Mouse (Mus musculus) embryonic facial prominence, embryonic 12.5 days (tissue): ENCODE results near the gene Ceacam10. TPM values are rescaled to one million over a fixed set of nuclear protein-coding genes. Genes with fewer than 3 reads are reported as not detected.
"Not testable (repeated sequence)": the region's sequence is repeated elsewhere in the genome, so short reads cannot be mapped to it uniquely, and the experiment has no call there.

ENCODE experiments used
- ATAC-seq: fragments of 200-750 bp; cut with Nextera tagmentation; 2 replicates; pipeline ENCODE4 v1.8.0; 2017; ENCODE audit not compliant: insufficient number of reproducible peaks, insufficient read depth, low FRiP score, low TSS enrichment
- H3K27ac ChIP-seq: fragments of 300-500 bp; sonication (generic); 2 replicates; pipeline ENCODE4 v1.5.1; 2016; ENCODE audit warnings: mild to moderate bottlenecking
- H3K27me3 ChIP-seq: fragments of 300-500 bp; sonication (generic); 2 replicates; pipeline ENCODE4 v1.6.1; 2016; ENCODE audit warnings: mild to moderate bottlenecking, moderate library complexity
- H3K36me3 ChIP-seq: fragments of 300-500 bp; sonication (generic); 2 replicates; pipeline ENCODE4 v1.6.1; 2016; ENCODE audit warnings: mild to moderate bottlenecking
- H3K4me1 ChIP-seq: fragments of 300-500 bp; sonication (generic); 2 replicates; pipeline ENCODE4 v1.6.1; 2016
- H3K4me2 ChIP-seq: fragments of 300-500 bp; sonication (generic); replicated peaks from 2 replicates; pipeline ENCODE4 v1.6.1; 2016; ENCODE audit warnings: mild to moderate bottlenecking, moderate library complexity
- H3K4me3 ChIP-seq: fragments of 300-500 bp; sonication (generic); 2 replicates; pipeline ENCODE4 v1.5.1; 2016; ENCODE audit warnings: mild to moderate bottlenecking
- H3K9ac ChIP-seq: fragments of 300-500 bp; sonication (generic); 2 replicates; pipeline ENCODE4 v1.6.1; 2016; ENCODE audit warnings: mild to moderate bottlenecking, moderate library complexity
- H3K9me3 ChIP-seq: fragments of 300-500 bp; sonication (generic); 2 replicates; pipeline ENCODE4 v1.6.1; 2016; ENCODE audit warnings: mild to moderate bottlenecking, moderate library complexity
- WGBS: fragments of 180-500 bp; shearing (Covaris S2); methylation state at CpG from one replicate; pipeline ENCODE4 v1.1.7; 2016; 5-methylcytosine and 5-hydroxymethylcytosine counted together
- polyA plus RNA-seq: library from polyadenylated mRNA; unstranded; fragments of >200 nt; fragmentation: Nextera tagmentation; extraction: Ambion mirVana; gene quantifications from 2 replicates; pipeline ENCODE4 v1.2.1, GENCODE M21; 2016

Gene Ceacam10
- 0.38 TPM in 1 of 2 replicates, not detected in the other for polyA plus RNA-seq

- ATAC-seq, H3K4me3 ChIP-seq, H3K4me2 ChIP-seq, H3K9ac ChIP-seq, H3K9me3 ChIP-seq, H3K27me3 ChIP-seq, H3K4me1 ChIP-seq, H3K36me3 ChIP-seq, H3K27ac ChIP-seq: not testable (repeated sequence)
- WGBS, result 41% methylated on average over 4 of the region's 4 CpGs
Measured at GRCm38 (mm10) chr7:24776918-24777317, at the start of gene Ceacam10. Ceacam10 (plus strand) TSS chr7:24777206.

GRCm38 (mm10) chr7:24735970-24736670, 40.9 kb upstream of the Ceacam10 start:
- WGBS, result 15% methylated on average over 17 of the region's 17 CpGs
- Histone ChIP-seq H3K9me3 (no peaks in the 10 kb centered on the region), H3K27me3 (no peaks in the 10 kb centered on the region), H3K36me3 (no peaks in the 10 kb centered on the region), H3K4me3 (no peak overlapping the region), H3K4me2 (peak overlapping the region; percentile 27), H3K27ac (no peak overlapping the region), H3K9ac (0 out of 2 replicates have a peak overlapping the region, but pooled peaks have one; percentile 0), H3K4me1 (0 out of 2 replicates have a peak, but pooled peaks cover 9% of the 10 kb centered on the region)
- ATAC-seq, result no peak

- Histone ChIP-seq H3K9ac (no peak overlapping the region), H3K27me3 (no peaks in the 10 kb centered on the region), H3K4me2 (no peak overlapping the region), H3K4me3 (no peak overlapping the region), H3K36me3 (no peaks in the 10 kb centered on the region), H3K9me3 (no peaks in the 10 kb centered on the region), H3K27ac (0 out of 2 replicates have a peak overlapping the region, but pooled peaks have one; percentile 50), H3K4me1 (0 out of 2 replicates have a peak, but pooled peaks cover 6% of the 10 kb centered on the region)
- ATAC-seq, result no peak
- WGBS, result 43% methylated on average over 4 of the region's 4 CpGs
Measured at GRCm38 (mm10) chr7:24750695-24751094, 26.3 kb upstream of the Ceacam10 start.

- no peak for ATAC-seq
- WGBS, result 62% methylated on average over 2 of the region's 2 CpGs
- no peak overlapping the region for H3K9ac ChIP-seq
- no peak overlapping the region for H3K4me3 ChIP-seq
- H3K4me1 ChIP-seq, result 0 out of 2 replicates have a peak, but pooled peaks cover 6% of the 10 kb centered on the region
- 0 out of 2 replicates have a peak overlapping the region, but pooled peaks have one; percentile 50 for H3K27ac ChIP-seq
- H3K4me2 ChIP-seq, result no peak overlapping the region
- H3K9me3 ChIP-seq, result no peaks in the 10 kb centered on the region
- no peaks in the 10 kb centered on the region for H3K27me3 ChIP-seq
- no peaks in the 10 kb centered on the region for H3K36me3 ChIP-seq
Measured at GRCm38 (mm10) chr7:24751610-24752009, 25.4 kb upstream of the Ceacam10 start.

- Histone ChIP-seq H3K27me3 (no peaks in the 10 kb centered on the region), H3K4me2 (no peak overlapping the region), H3K4me3 (no peak overlapping the region), H3K27ac (no peak overlapping the region), H3K9me3 (no peaks in the 10 kb centered on the region), H3K4me1 (0 out of 2 replicates have a peak, but pooled peaks cover 6% of the 10 kb centered on the region), H3K9ac (no peak overlapping the region), H3K36me3 (no peaks in the 10 kb centered on the region)
- no peak for ATAC-seq
- WGBS, result 82% methylated on average over 5 of the region's 5 CpGs
Measured at GRCm38 (mm10) chr7:24753476-24753875, 23.5 kb upstream of the Ceacam10 start.

- Histone ChIP-seq H3K4me1 (no peaks in the 10 kb centered on the region), H3K4me2 (no peak overlapping the region), H3K27ac (no peak overlapping the region), H3K27me3 (no peaks in the 10 kb centered on the region), H3K9ac (no peak overlapping the region), H3K9me3 (no peaks in the 10 kb centered on the region), H3K4me3 (no peak overlapping the region), H3K36me3 (no peaks in the 10 kb centered on the region)
- WGBS, result 71% methylated on average over 1 of the region's 1 CpGs
- no peak for ATAC-seq
Measured at GRCm38 (mm10) chr7:24758520-24758919, 18.5 kb upstream of the Ceacam10 start.

- 0 out of 2 replicates have a peak, but pooled peaks have one; percentile 35 for ATAC-seq
- 73% methylated on average over 6 of the region's 6 CpGs for WGBS
- Histone ChIP-seq H3K4me3 (no peak within 1 kb of the TSS), H3K4me1 (no peaks in the 10 kb centered on the region), H3K36me3 (no peaks in the 10 kb centered on the region), H3K4me2 (no peak within 1 kb of the TSS), H3K27ac (no peak within 1 kb of the TSS), H3K9me3 (no peaks in the 10 kb centered on the region), H3K9ac (no peak within 1 kb of the TSS), H3K27me3 (no peaks in the 10 kb centered on the region)
Measured at GRCm38 (mm10) chr7:24760211-24760610, 16.8 kb upstream of the Ceacam10 start, which contains the start of gene Cd177. Cd177 (minus strand) TSS chr7:24760311.

GRCm38 (mm10) chr7:24761161-24761560, 15.8 kb upstream of the Ceacam10 start:
- Histone ChIP-seq H3K4me3 (no peak overlapping the region), H3K27ac (no peak overlapping the region), H3K4me1 (no peaks in the 10 kb centered on the region), H3K27me3 (no peaks in the 10 kb centered on the region), H3K9ac (no peak overlapping the region), H3K36me3 (no peaks in the 10 kb centered on the region), H3K4me2 (no peak overlapping the region), H3K9me3 (no peaks in the 10 kb centered on the region)
- no peak for ATAC-seq
- 66% methylated on average over 6 of the region's 6 CpGs for WGBS

GRCm38 (mm10) chr7:24762574-24762973, 14.4 kb upstream of the Ceacam10 start:
- 89% methylated on average over 8 of the region's 8 CpGs for WGBS

GRCm38 (mm10) chr7:24771361-24771760, 5.6 kb upstream of the Ceacam10 start:
- H3K9me3 ChIP-seq, result no peaks in the 10 kb centered on the region
- no peaks in the 10 kb centered on the region for H3K27me3 ChIP-seq
- H3K4me1 ChIP-seq, result no peaks in the 10 kb centered on the region
- H3K4me3 ChIP-seq, result no peak overlapping the region
- H3K27ac ChIP-seq, result no peak overlapping the region
- H3K36me3 ChIP-seq, result no peaks in the 10 kb centered on the region
- H3K9ac ChIP-seq, result no peak overlapping the region
- no peak for ATAC-seq
- no peak overlapping the region for H3K4me2 ChIP-seq

More at GRCm38 (mm10) chr7:24762574-24762973, 14.4 kb upstream of the Ceacam10 start:
- no peaks in the 10 kb centered on the region for H3K4me1 ChIP-seq
- no peak overlapping the region for H3K4me3 ChIP-seq
- H3K36me3 ChIP-seq, result no peaks in the 10 kb centered on the region
- ATAC-seq, result no peak
- no peaks in the 10 kb centered on the region for H3K27me3 ChIP-seq
- no peak overlapping the region for H3K4me2 ChIP-seq
- no peaks in the 10 kb centered on the region for H3K9me3 ChIP-seq
- H3K27ac ChIP-seq, result no peak overlapping the region
- no peak overlapping the region for H3K9ac ChIP-seq

- Histone ChIP-seq H3K27ac (no peak overlapping the region), H3K9ac (no peak overlapping the region), H3K36me3 (no peaks in the 10 kb centered on the region), H3K4me1 (no peaks in the 10 kb centered on the region), H3K9me3 (no peaks in the 10 kb centered on the region), H3K27me3 (no peaks in the 10 kb centered on the region), H3K4me3 (no peak overlapping the region), H3K4me2 (no peak overlapping the region)
- 59% methylated on average over 3 of the region's 3 CpGs for WGBS
- ATAC-seq, result no peak
Measured at GRCm38 (mm10) chr7:24773942-24774535, 3.0 kb upstream of the Ceacam10 start.

- H3K9me3 ChIP-seq, result no peaks in the 10 kb centered on the region
- H3K27ac ChIP-seq, result no peak overlapping the region
- no peaks in the 10 kb centered on the region for H3K36me3 ChIP-seq
- H3K4me2 ChIP-seq, result no peak overlapping the region
- ATAC-seq, result no peak
- 76% methylated on average over 2 of the region's 2 CpGs for WGBS
- no peaks in the 10 kb centered on the region for H3K27me3 ChIP-seq
- no peak overlapping the region for H3K9ac ChIP-seq
- H3K4me3 ChIP-seq, result no peak overlapping the region
- H3K4me1 ChIP-seq, result no peaks in the 10 kb centered on the region
Measured at GRCm38 (mm10) chr7:24776145-24776544, 861 bp upstream of the Ceacam10 start.
